Mouse (Mus musculus) liver, embryonic 14.5 days (tissue): ENCODE data around the gene Cog4. TPM values are rescaled to one million over a fixed set of nuclear protein-coding genes. Genes with fewer than 3 reads are reported as not detected.

Experiments used
- ATAC-seq: fragments of 200-750 bp; cut with Nextera tagmentation; 2 replicates; pipeline ENCODE4 v1.8.0; 2017; ENCODE audit warnings: moderate number of reproducible peaks, mild to moderate bottlenecking, moderate library complexity; ENCODE audit not compliant: insufficient read depth
- DNase-seq, 3 experiments: peaks; one replicate each; pipeline ENCODE4 v3.0.0-alpha.2; 2012 to 2013; ENCODE audit warnings: low read depth in 3 of 3, low spot score in 3 of 3
- H3K27ac ChIP-seq: fragments of 300-500 bp; sonication (generic); 2 replicates; pipeline ENCODE4 v1.5.1; 2014; ENCODE audit warnings: moderate library complexity, mild to moderate bottlenecking, control low read depth, inconsistent platforms
- H3K27me3 ChIP-seq: fragments of 300-500 bp; sonication (generic); 2 replicates; pipeline ENCODE4 v1.6.1; 2014; ENCODE audit warnings: mild to moderate bottlenecking, low read length, moderate library complexity; ENCODE audit not compliant: control insufficient read depth, insufficient read depth
- H3K36me3 ChIP-seq: fragments of 300-500 bp; sonication (generic); replicated peaks from 2 replicates; pipeline ENCODE4 v1.6.1; 2014; ENCODE audit warnings: low read depth; ENCODE audit not compliant: control insufficient read depth, insufficient read depth
- H3K4me1 ChIP-seq, 2 experiments: fragments of 200-500 bp in 1 of 2; fragments of 300-500 bp in 1 of 2; sonication (generic) in 1 of 2; replicated peaks; 2 replicates each; pipeline ENCODE4 v1.6.1; 2012 to 2014; ENCODE audit warnings: antibody characterized with exemption in 1 of 2, inconsistent platforms in 1 of 2, low read length in 1 of 2; ENCODE audit not compliant: control insufficient read depth in 2 of 2, insufficient read depth in 2 of 2
- H3K4me2 ChIP-seq: fragments of 300-500 bp; sonication (generic); 2 replicates; pipeline ENCODE4 v1.6.1; 2014; ENCODE audit warnings: low read depth, mild to moderate bottlenecking, control low read depth, moderate library complexity
- H3K4me3 ChIP-seq, 2 experiments: fragments of 200-500 bp in 1 of 2; fragments of 300-500 bp in 1 of 2; sonication (generic) in 1 of 2; 2 replicates each; pipeline ENCODE4 v1.5.1; 2012 to 2014; ENCODE audit warnings: low read depth in 2 of 2, low read length in 2 of 2, mild to moderate bottlenecking in 2 of 2, control low read depth in 1 of 2, inconsistent platforms in 1 of 2, moderate library complexity in 1 of 2; ENCODE audit not compliant: insufficient read depth in 1 of 2
- H3K9ac ChIP-seq: fragments of 300-500 bp; sonication (generic); replicated peaks from 2 replicates; pipeline ENCODE4 v1.6.1; 2014; ENCODE audit warnings: mild to moderate bottlenecking, control low read depth, moderate library complexity
- H3K9me3 ChIP-seq: fragments of 300-500 bp; sonication (generic); 2 replicates; pipeline ENCODE4 v1.6.1; 2016; ENCODE audit warnings: low read length, mixed read lengths; ENCODE audit not compliant: control insufficient read depth
- CTCF ChIP-seq: IDR thresholded peaks from 2 replicates; pipeline ENCODE4 v1.5.1; 2016; ENCODE audit warnings: antibody characterized with exemption, low read depth, control low read depth
- EP300 ChIP-seq: IDR thresholded peaks from 2 replicates; pipeline ENCODE4 v1.6.1; 2016; ENCODE audit warnings: antibody characterized with exemption, low read depth
- WGBS: fragments of 180-500 bp; shearing (Covaris S2); extraction: QIAGEN DNeasy Blood & Tissue Kit; methylation state at CpG from one replicate; pipeline ENCODE4 v1.1.7; 2014; ENCODE audit not compliant: insufficient replicate concordance; 5-methylcytosine and 5-hydroxymethylcytosine counted together
- polyA plus RNA-seq, 2 experiments: library from polyadenylated mRNA; depleted of rRNA in 1 of 2; stranded (reverse) in 1 of 2; unstranded in 1 of 2; fragments of >200 nt; fragmentation: Nextera tagmentation in 1 of 2; extraction: Ambion mirVana in 1 of 2; gene quantifications; 2 replicates each; pipeline versions ENCODE4 v1.2.1 to v1.2.3; 2012 to 2014

Cog4 gene
- polyA plus RNA-seq, 2 experiments: 14.7 to 23.8 TPM

DNA sequence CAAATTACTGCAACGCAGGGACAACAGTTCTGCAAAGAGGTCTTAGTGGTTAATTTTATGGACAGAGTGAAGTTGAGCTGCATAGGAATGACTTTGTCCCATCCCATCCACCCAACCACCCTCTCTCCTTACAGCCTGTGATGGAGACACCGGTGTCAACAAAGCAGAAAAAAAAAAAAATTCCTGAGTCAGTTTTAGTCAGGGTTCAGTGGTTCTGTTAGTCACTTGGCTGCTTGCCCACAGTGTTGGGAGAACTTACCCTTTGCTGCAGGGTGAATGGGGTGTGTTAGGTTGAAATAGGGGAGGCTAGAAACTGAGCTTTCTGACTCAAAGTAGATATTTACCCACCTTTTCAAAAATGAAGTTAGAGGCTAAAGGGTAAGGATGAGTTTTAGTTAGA lies 71.0 kb downstream of the Cog4 start:
- DNase-seq: no peak
- no peak overlapping the region for H3K9ac ChIP-seq
- peaks cover 16 to 26% of the 10 kb centered on the region in 2 experiments for H3K4me1 ChIP-seq
- no peaks in the 10 kb centered on the region for H3K9me3 ChIP-seq
- no peaks in the 10 kb centered on the region for H3K27me3 ChIP-seq
- TF ChIP-seq CTCF (no peak), EP300 (no peak)
- 64% methylated on average over 2 of the region's 2 CpGs for WGBS
- H3K4me2 ChIP-seq: no peak overlapping the region
- H3K4me3 ChIP-seq: no peak overlapping the region
- ATAC-seq: no peak
- H3K27ac ChIP-seq: no peak overlapping the region
- no peaks in the 10 kb centered on the region; the same call in 1 of the 2 replicates for H3K36me3 ChIP-seq

DNA sequence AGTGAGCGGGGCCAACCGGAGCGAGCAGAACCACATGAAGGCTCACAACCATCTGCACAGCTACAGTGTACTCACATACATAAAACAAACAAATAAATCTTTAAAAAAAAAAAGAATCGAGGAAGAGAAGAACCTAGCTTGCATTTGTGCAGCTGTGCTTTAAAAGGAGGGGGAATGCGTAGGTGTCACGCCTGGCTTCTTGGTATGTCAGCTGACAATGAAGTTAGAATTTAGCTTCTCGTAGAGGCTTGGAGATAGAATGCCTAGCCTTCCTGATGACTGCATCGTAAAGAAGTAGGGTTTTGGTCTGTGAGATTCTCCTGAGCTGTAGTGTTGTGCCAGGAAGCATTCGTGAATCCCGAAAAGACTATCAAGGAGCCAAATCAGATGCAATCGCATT lies 71.6 kb downstream of the Cog4 start:
- TF ChIP-seq EP300 (no peak), CTCF (no peak)
- H3K4me1 ChIP-seq: peaks cover 22 to 29% of the 10 kb centered on the region in 2 experiments
- no peak overlapping the region for H3K27ac ChIP-seq
- no peaks in the 10 kb centered on the region for H3K27me3 ChIP-seq
- no peak overlapping the region for H3K4me3 ChIP-seq
- 80% methylated on average over 11 of the region's 11 CpGs for WGBS
- H3K4me2 ChIP-seq: no peak overlapping the region
- no peaks in the 10 kb centered on the region for H3K9me3 ChIP-seq
- ATAC-seq (no peak), DNase-seq (no peak)
- peaks cover 1% of the 10 kb centered on the region; the same call in 1 of the 2 replicates for H3K36me3 ChIP-seq
- no peak overlapping the region for H3K9ac ChIP-seq

DNA sequence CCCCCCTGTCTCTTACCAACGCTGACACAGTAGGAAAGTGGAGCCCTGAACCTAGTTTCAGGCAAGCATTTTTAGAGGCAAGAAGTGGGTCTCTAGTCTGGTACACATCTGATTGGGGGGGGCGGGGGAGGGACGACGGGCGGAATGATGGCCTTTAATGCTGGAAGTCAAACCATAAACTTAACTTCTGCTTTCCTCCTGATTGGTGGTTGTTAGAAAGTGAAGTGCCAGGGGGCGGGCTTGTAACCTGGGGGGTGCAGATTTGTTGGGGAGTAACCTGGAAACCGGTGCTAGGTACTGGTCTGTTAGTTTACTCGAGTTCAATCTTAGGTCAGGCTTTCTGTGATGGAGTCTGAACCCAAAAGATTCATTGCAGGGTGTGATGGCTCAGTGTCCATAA lies 72.1 kb downstream of the Cog4 start:
- H3K4me1 ChIP-seq: peaks cover 24 to 31% of the 10 kb centered on the region in 2 experiments
- H3K27me3 ChIP-seq: no peaks in the 10 kb centered on the region
- no peak overlapping the region for H3K27ac ChIP-seq
- no peak overlapping the region for H3K4me3 ChIP-seq
- H3K4me2 ChIP-seq: no peak overlapping the region; the same call in 1 of the 2 replicates
- DNase-seq (no peak), ATAC-seq (no peak)
- H3K9ac ChIP-seq: no peak overlapping the region
- WGBS: 53% methylated on average over 8 of the region's 8 CpGs
- TF ChIP-seq EP300: no peak
- TF ChIP-seq CTCF: no peak
- H3K9me3 ChIP-seq: no peaks in the 10 kb centered on the region
- peaks cover 2% of the 10 kb centered on the region for H3K36me3 ChIP-seq

DNA sequence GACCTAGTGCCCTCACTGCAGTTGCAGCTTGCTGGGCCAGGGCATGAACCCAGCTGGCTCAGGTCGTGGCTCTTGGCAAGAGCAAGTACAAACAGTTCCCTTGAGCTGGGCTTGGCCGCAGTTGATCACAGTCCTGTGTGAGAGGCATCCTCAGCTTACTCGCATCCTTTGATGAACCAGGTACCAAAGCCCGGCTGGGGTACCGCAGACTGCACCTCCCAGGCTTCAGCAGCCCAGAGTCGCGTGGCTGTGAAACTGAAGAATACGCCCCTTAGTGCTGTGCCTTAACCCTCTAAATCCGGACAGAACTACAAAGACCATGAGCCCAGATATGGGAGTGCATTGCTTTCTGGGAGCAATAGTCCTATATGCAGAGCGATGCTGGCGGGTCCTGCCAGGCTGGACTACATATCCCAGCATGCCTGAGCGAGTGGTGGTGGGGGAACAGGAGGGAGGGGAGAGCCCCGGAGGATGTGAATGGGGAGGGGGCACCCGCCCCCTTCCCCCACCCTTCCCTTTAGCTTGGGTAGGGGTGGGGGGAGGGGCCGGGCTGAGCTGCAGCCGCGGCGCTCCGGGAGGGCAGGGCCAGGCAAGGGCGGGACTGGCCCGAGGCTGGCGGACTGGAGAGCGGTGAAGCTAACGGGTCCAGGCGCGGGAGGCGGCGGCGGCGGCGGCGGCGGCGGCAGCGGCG lies 73.1 kb downstream of the Cog4 start, which contains the start of gene St3gal2:
Gene St3gal2 (plus strand): TSS at position 582 of the 691 bp plus-strand sequence.
- Histone ChIP-seq H3K36me3 (peaks cover 5% of the 10 kb centered on the region), H3K4me3 (peak within 1 kb of the TSS; percentile 79 to 92), H3K9me3 (no peaks in the 10 kb centered on the region), H3K27me3 (no peaks in the 10 kb centered on the region), H3K4me1 (peaks cover 30 to 40% of the 10 kb centered on the region in 2 experiments), H3K9ac (peak within 1 kb of the TSS; percentile 95), H3K27ac (peak within 1 kb of the TSS; percentile 97), H3K4me2 (peak within 1 kb of the TSS; percentile 90)
- DNase-seq: peak; percentile 71 to 75 (median 72)
- peak; percentile 80 for ATAC-seq
- TF ChIP-seq EP300 (no peak), CTCF (0 out of 2 replicates have a peak, but pooled peaks have one; percentile 2)
- 2% methylated on average over 22 of the region's 36 CpGs for WGBS

DNA sequence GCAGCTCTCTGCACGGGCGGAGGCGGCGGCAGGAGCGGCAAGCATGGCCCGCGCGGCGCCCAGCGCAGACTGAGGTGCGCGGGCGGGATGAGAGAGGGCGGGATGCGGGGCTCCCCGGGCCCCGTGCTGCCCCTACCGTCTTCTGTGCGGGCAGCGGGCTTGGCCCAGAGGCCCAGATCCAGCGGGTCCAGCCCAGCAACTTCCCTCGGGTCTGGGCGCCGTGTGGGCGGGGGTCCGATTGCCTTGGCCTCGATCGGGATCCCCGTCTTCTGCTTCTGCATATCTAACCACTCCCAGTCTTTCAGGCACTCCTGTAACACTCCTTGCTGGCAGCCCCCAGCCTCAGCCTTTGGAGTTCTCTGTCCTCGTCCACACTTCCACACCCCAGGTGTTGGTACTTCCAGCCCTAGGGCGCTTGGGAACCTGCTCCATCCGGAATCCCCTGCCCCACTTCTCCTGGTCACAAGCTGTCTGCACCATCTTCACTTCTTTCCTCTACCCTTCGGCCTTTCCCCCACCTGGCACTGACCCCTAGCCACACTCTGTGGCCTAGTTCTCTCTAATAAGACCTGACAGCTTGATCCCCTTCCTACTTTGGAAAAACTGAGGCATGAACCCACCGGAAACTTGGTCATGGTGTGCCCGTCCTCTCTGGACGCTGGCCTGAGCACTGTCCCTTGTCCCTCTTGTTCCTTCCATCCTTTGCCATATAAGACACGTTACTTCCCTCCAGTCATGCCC lies 73.8 kb downstream of the Cog4 start:
- TF ChIP-seq EP300: no peak
- TF ChIP-seq CTCF: no peak
- peak overlapping the region; percentile 90 for H3K4me2 ChIP-seq
- peak overlapping the region; percentile 79 to 92 for H3K4me3 ChIP-seq
- H3K9ac ChIP-seq: peak overlapping the region; percentile 95
- ATAC-seq: peak; percentile 5
- H3K36me3 ChIP-seq: peaks cover 5% of the 10 kb centered on the region
- H3K27me3 ChIP-seq: no peaks in the 10 kb centered on the region
- peak overlapping the region; percentile 97 for H3K27ac ChIP-seq
- no peaks in the 10 kb centered on the region for H3K9me3 ChIP-seq
- WGBS: 3% methylated on average over 34 of the region's 37 CpGs
- H3K4me1 ChIP-seq: peaks cover 30 to 44% of the 10 kb centered on the region in 2 experiments
- DNase-seq: no peak
